In genomic region chr6:42323371-42324066, GRCm38 (mm10) we compare ENCODE assay signal across 7 mouse cellular contexts. TPM values are rescaled to one million over a fixed set of nuclear protein-coding genes. Genes with fewer than 3 reads are reported as not detected.
DNase-seq lines count a peak whose midpoint lies in the region; ATAC-seq lines count a peak whose summit lies in the region.

No protein-coding gene starts in this region.

- H3K9ac ChIP-seq in lung, embryonic 15.5 days: peak overlapping the region; percentile 29
- H3K9ac ChIP-seq in hindbrain, embryonic 15.5 days: peak overlapping the region; percentile 63

- whole genome bisulfite sequencing in lung, embryonic 15.5 days: 1% methylated on average over 28 of the region's 28 CpGs
- under 1% methylated on average over 28 of the region's 28 CpGs for WGBS in hindbrain, embryonic 15.5 days

- ATAC-seq in lung, embryonic 15.5 days (ENCODE audit: borderline replicate concordance, extremely low read depth, low FRiP score, low TSS enrichment): no peak
- peak; percentile 48 for ATAC-seq in hindbrain, embryonic 15.5 days (ENCODE audit: low FRiP score, low read depth)
- no peak for ATAC-seq in activated CD4-positive, CD25-positive, alpha-beta regulatory T cell, adult 4 months

- H3K36me3 ChIP-seq in lung, embryonic 15.5 days: no peaks in the 10 kb centered on the region
- H3K36me3 ChIP-seq in hindbrain, embryonic 15.5 days: 0 out of 2 replicates have a peak, but pooled peaks cover 5% of the 10 kb centered on the region

- peak overlapping the region; percentile 100 for H3K4me2 ChIP-seq in lung, embryonic 15.5 days
- H3K4me2 ChIP-seq in hindbrain, embryonic 15.5 days: peak overlapping the region; percentile 79

- H3K4me1 ChIP-seq in lung, embryonic 15.5 days: peaks cover 17% of the 10 kb centered on the region
- peaks cover 22% of the 10 kb centered on the region for H3K4me1 ChIP-seq in hindbrain, embryonic 15.5 days (replicated peaks)

- no peak for DNase-seq in lung, postnatal 25 days (ENCODE audit: low spot score)
- DNase-seq in embryo, embryonic 11 days: peak; percentile 10
- peak; percentile 66 for DNase-seq in neural tube, embryonic 10.5 days (ENCODE audit: extremely low spot score, low spot score)
- no peak for DNase-seq in kidney, adult 8-10 months

- H3K9me3 ChIP-seq in lung, embryonic 15.5 days: no peaks in the 10 kb centered on the region
- no peaks in the 10 kb centered on the region for H3K9me3 ChIP-seq in hindbrain, embryonic 15.5 days

- peak overlapping the region; percentile 64 for H3K4me3 ChIP-seq in lung, embryonic 15.5 days
- H3K4me3 ChIP-seq in hindbrain, embryonic 15.5 days: peak overlapping the region; percentile 66

- H3K27ac ChIP-seq in lung, embryonic 15.5 days: no peak overlapping the region
- peak overlapping the region; percentile 90 for H3K27ac ChIP-seq in hindbrain, embryonic 15.5 days (replicated peaks)

- peaks cover 40% of the 10 kb centered on the region for H3K27me3 ChIP-seq in lung, embryonic 15.5 days
- no peaks in the 10 kb centered on the region for H3K27me3 ChIP-seq in hindbrain, embryonic 15.5 days

RNA-seq across cellular contexts. Expression of gene Fam131b, which starts 0.9 kb away (rescaled TPM):
- 0.06 and 0.14 TPM in 2 replicates for polyA plus RNA-seq in lung, embryonic 15.5 days (2015; fragmentation: Nextera tagmentation; extraction: Ambion mirVana)
- polyA plus RNA-seq in hindbrain, embryonic 15.5 days (2015; fragmentation: Nextera tagmentation; extraction: Ambion mirVana): 6.5 and 7.5 TPM in 2 replicates
- not detected for polyA plus RNA-seq in activated CD4-positive, CD25-positive, alpha-beta regulatory T cell, adult 4 months (2017; shearing (Covaris generic))

RNA-seq across cellular contexts. Expression of gene Zyx, which starts 25.9 kb away (rescaled TPM):
- 161 and 167 TPM in 2 replicates for polyA plus RNA-seq in lung, embryonic 15.5 days (2015; fragmentation: Nextera tagmentation; extraction: Ambion mirVana)
- 50.2 and 63.0 TPM in 2 replicates for polyA plus RNA-seq in hindbrain, embryonic 15.5 days (2015; fragmentation: Nextera tagmentation; extraction: Ambion mirVana)
- 10 to 100 TPM; 62.8 to 78.6 TPM for polyA plus RNA-seq in activated CD4-positive, CD25-positive, alpha-beta regulatory T cell, adult 4 months (2017; shearing (Covaris generic))

RNA-seq across cellular contexts. Expression of gene Clcn1, which starts 37.0 kb away (rescaled TPM):
- 0.14 and 0.24 TPM in 2 replicates for polyA plus RNA-seq in lung, embryonic 15.5 days (2015; fragmentation: Nextera tagmentation; extraction: Ambion mirVana)
- 0.94 and 1.5 TPM in 2 replicates for polyA plus RNA-seq in hindbrain, embryonic 15.5 days (2015; fragmentation: Nextera tagmentation; extraction: Ambion mirVana)
- not detected for polyA plus RNA-seq in activated CD4-positive, CD25-positive, alpha-beta regulatory T cell, adult 4 months (2017; shearing (Covaris generic))

RNA-seq across cellular contexts. Expression of gene Epha1, which starts 49.5 kb away (rescaled TPM):
- 14.2 and 16.9 TPM in 2 replicates for polyA plus RNA-seq in lung, embryonic 15.5 days (2015; fragmentation: Nextera tagmentation; extraction: Ambion mirVana)
- 0.29 and 0.56 TPM in 2 replicates for polyA plus RNA-seq in hindbrain, embryonic 15.5 days (2015; fragmentation: Nextera tagmentation; extraction: Ambion mirVana)
- under 1 TPM in 1 of 2 experiments, not detected in 1; 0.63 TPM for polyA plus RNA-seq in activated CD4-positive, CD25-positive, alpha-beta regulatory T cell, adult 4 months (2017; shearing (Covaris generic))

RNA-seq across cellular contexts. Expression of gene Casp2, which starts 58.7 kb away (rescaled TPM):
- 73.4 and 73.5 TPM in 2 replicates for polyA plus RNA-seq in lung, embryonic 15.5 days (2015; fragmentation: Nextera tagmentation; extraction: Ambion mirVana)
- polyA plus RNA-seq in hindbrain, embryonic 15.5 days (2015; fragmentation: Nextera tagmentation; extraction: Ambion mirVana): 32.0 and 35.9 TPM in 2 replicates
- 10 to 100 TPM; 45.1 to 50.3 TPM for polyA plus RNA-seq in activated CD4-positive, CD25-positive, alpha-beta regulatory T cell, adult 4 months (2017; shearing (Covaris generic))

Comparison
In these comparisons a context has a peak if more than half of its experiments do, and no peak if none do; other contexts are left out.
1. DNase-seq: peak in embryo, embryonic 11 days (single experiment) and neural tube, embryonic 10.5 days (single experiment); none in lung, postnatal 25 days (single experiment) and kidney, adult 8-10 months (0 of 2).